Mouse (Mus musculus): ENCODE results near the gene Skp2. TPM values are rescaled to one million over a fixed set of nuclear protein-coding genes. Genes with fewer than 3 reads are reported as not detected.

Gene Skp2
- 6.5 TPM for polyA plus RNA-seq (2017; shearing (Covaris generic))

GRCm38 (mm10) chr15:9155325-9155724, at the start of gene Skp2:
Gene Skp2, minus strand, starts transcription at chr15:9155425.

GRCm38 (mm10) chr15:9140252-9140680, 15.0 kb downstream of the Skp2 start, which contains the start of gene Lmbrd2:
Gene Lmbrd2, plus strand, starts transcription at chr15:9140550.

DNA sequence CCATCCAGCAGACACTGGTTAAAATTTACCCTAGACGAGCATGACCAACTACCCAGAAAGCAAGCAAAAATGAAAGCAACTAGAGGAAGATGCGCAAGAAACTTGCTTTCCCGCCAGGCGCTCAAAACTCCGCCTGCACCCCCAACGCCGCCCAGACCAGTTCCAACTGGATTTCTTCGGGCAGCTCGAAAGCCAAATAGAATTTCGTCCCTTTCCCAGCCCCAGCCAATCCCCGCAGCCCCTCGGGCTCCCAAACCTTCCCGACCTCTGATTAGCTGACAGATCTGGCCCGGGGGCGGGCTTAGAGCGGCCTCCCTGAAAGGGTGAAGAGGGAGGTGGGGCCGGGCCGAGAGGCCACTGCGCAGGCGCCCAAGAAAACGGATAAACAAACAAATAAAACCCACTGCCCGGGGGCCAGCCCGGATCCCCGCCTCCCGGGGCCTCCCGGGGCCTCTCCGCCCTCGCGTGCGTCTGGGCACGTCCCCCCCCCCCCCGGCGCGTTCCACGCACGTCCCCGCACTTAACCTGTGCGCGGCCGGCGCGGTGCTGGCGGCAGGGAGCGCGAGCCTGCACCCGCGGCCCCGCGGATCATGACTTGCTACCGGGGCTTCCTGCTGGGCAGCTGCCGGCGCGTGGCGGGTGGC, 84.2 kb downstream of the Skp2 start, which contains the start of gene Nadk2:
Nadk2 (plus strand) TSS at position 349 of the 644 bp plus-strand sequence.

Other genes starting within 250 kb of the Skp2 start
- 0.16 TPM for gene Ranbp3l, start 187.5 kb downstream of the Skp2 start, polyA plus RNA-seq (2017; shearing (Covaris generic))
- gene Nadk2, start 84.2 kb downstream of the Skp2 start, polyA plus RNA-seq (2017; shearing (Covaris generic)): 2.1 TPM
- 3.1 TPM for gene Lmbrd2, start 14.9 kb downstream of the Skp2 start, polyA plus RNA-seq (2017; shearing (Covaris generic))
- gene Ugt3a1, start 121.5 kb upstream of the Skp2 start, polyA plus RNA-seq (2017; shearing (Covaris generic)): not detected
- not detected for gene Ugt3a2, start 180.1 kb upstream of the Skp2 start, polyA plus RNA-seq (2017; shearing (Covaris generic))

Measured in activated CD4-positive, CD25-positive, alpha-beta regulatory T cell, adult 9 weeks (primary cell).